Mouse (Mus musculus) thymus, postnatal 36 days (tissue): ENCODE measurements around the gene Zdhhc8.

Experiments used
- DNase-seq, 2 experiments: peaks; one replicate each; pipeline ENCODE4 v3.0.0; 2022; ENCODE audit warnings: mixed read lengths in 2 of 2

The Zdhhc8 gene

GRCm38 (mm10) chr16:18234671-18235388 is at the start of gene Zdhhc8:
Zdhhc8 (minus strand) TSS chr16:18235136.
- DNase-seq: peak; percentile 68 to 76

GRCm38 (mm10) chr16:18275166-18275565 is 40.2 kb upstream of the Zdhhc8 start:
- DNase-seq: no peak

- DNase-seq: no peak
Measured at GRCm38 (mm10) chr16:18268182-18268581, 33.2 kb upstream of the Zdhhc8 start.

GRCm38 (mm10) chr16:18265024-18265423 is 30.1 kb upstream of the Zdhhc8 start:
- DNase-seq: no peak

- DNase-seq: no peak
Measured at GRCm38 (mm10) chr16:18258221-18258620, 23.3 kb upstream of the Zdhhc8 start, which contains the start of gene Gm49776. Gm49776 (minus strand) TSS chr16:18258321.

- DNase-seq: no peak
Measured at GRCm38 (mm10) chr16:18253866-18254265, 18.9 kb upstream of the Zdhhc8 start.

GRCm38 (mm10) chr16:18252736-18253135 is 17.8 kb upstream of the Zdhhc8 start:
- DNase-seq: no peak

- peak in 1 of 2 experiments; percentile 16 for DNase-seq
Measured at GRCm38 (mm10) chr16:18250828-18251790, 16.2 kb upstream of the Zdhhc8 start.

- no peak for DNase-seq
Measured at GRCm38 (mm10) chr16:18250231-18250630, 15.3 kb upstream of the Zdhhc8 start.

- peak; percentile 50 to 56 for DNase-seq
Measured at GRCm38 (mm10) chr16:18249364-18249967, 14.5 kb upstream of the Zdhhc8 start.

- DNase-seq: peak; percentile 95 to 98
Measured at GRCm38 (mm10) chr16:18248433-18249363, 13.8 kb upstream of the Zdhhc8 start, which contains the start of the genes Trmt2a and Ranbp1. Trmt2a (plus strand) TSS chr16:18248679. Ranbp1 (minus strand) TSS chr16:18248732.

- DNase-seq: no peak
Measured at GRCm38 (mm10) chr16:18247521-18248399, 12.8 kb upstream of the Zdhhc8 start.

GRCm38 (mm10) chr16:18241581-18241980 is 6.6 kb upstream of the Zdhhc8 start:
- no peak for DNase-seq

- no peak for DNase-seq
Measured at GRCm38 (mm10) chr16:18236676-18237501, 2.0 kb upstream of the Zdhhc8 start.

GRCm38 (mm10) chr16:18235389-18236065 is 591 bp upstream of the Zdhhc8 start:
- peak; percentile 59 to 73 for DNase-seq

- DNase-seq: no peak
Measured at GRCm38 (mm10) chr16:18233919-18234670, 841 bp downstream of the Zdhhc8 start.

- DNase-seq: peak; percentile 43 to 65
Measured at GRCm38 (mm10) chr16:18233451-18233850, 1.5 kb downstream of the Zdhhc8 start.

GRCm38 (mm10) chr16:18231451-18231850 is 3.5 kb downstream of the Zdhhc8 start:
- DNase-seq: no peak
